Mouse (Mus musculus) liver, postnatal 0 days (tissue): ENCODE results near the gene Rev1.

Source experiments
- CTCF ChIP-seq: sonication (generic); IDR thresholded peaks from 2 replicates; pipeline ENCODE4 v1.5.1; 2016; ENCODE audit warnings: antibody characterized with exemption, low read depth
- EP300 ChIP-seq: IDR thresholded peaks from 2 replicates; pipeline ENCODE4 v1.6.1; 2016; ENCODE audit warnings: antibody characterized with exemption, low read depth, mild to moderate bottlenecking

- TF ChIP-seq CTCF (no peak), EP300 (no peak)
Measured at GRCm38 (mm10) chr1:38165696-38166095, 36.1 kb upstream of the Rev1 start.
